Mouse (Mus musculus): ENCODE measurements around the gene Fbxw17.
A peak's percentile ranks its signal among the peaks of the same experiment; 100 is the strongest.
"Not testable (repeated sequence)": the region's sequence is repeated elsewhere in the genome, so short reads cannot be mapped to it uniquely, and the experiment has no call there.

Gene Fbxw17

DNA sequence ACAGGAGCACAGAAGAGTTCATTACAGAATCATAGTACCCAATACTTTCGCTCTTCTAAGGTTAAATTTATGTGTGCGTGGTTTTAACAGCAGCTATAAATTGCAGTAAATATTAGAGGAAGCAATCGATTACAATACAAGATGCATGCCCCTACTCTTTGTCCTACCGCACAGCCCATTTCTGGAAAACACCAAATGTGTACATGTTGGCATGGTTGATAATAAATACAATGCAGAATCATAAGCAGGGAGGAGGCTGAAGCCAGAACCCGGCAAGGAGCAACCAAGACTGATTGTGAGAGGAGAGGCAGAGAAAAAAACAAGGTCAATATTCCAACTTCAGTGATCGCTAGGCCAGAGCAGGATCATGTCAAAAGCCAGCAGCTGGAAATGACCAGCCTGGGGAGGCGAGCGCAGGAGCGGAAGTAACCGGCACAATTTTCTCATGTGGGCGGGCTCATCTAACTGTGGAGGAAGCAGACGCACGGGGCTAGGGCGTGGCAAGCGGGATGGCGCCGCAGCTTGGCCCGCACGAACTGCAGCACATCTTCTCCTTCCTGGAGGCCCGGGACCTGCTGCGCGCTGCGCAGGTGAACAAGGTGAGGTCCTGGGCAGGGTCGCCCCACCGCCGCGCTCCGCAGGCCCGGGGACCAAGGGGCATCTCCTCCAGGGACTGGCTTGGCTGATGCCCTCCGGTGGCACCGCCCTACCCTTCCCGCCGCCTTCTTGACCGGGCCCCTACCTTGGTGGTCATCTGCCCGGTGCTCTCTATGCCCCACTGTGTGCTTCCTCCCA is at the start of gene Fbxw17:
TSS of gene Fbxw17 (plus strand) at position 476 of the 795 bp plus-strand sequence.
- DNase-seq (ENCODE audit: low spot score): peak; percentile 89

DNA sequence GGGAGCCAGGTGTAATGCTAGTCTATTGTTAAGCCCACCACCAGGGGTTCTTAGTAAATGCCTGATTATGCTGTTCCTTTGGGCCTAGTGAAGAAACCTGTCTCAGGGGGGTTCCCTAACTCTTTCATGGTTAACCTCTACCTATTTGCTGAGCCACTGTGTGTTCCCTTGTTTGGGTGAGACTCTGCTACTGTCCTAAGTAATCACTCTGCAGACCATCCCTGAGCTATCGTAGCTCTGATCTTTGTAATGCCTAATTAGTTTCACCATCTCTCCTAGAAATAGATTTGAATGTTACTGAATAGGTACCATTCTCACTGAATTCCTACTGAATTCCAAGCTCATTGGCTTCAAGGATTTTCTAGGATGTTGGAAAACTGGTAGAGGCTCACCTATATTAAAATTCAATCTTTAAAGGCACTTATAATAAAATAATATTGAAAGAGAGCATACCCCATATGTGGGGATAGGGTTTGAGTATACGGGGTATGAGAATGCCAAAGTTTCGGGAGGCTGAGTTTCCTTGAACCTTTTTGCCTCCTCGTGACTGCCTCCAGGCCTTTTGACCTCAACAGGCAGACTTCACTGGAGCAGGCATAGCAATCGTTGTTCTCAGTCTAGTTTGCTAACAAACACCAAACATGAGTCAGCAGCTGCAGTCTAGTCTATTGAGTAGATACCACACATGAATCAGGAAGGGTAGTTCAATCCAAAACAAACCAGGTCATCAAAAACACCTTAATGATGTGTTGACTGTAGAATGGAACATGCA is 44.5 kb upstream of the Fbxw17 start:
- DNase-seq (ENCODE audit: low spot score): not testable (repeated sequence)

DNA sequence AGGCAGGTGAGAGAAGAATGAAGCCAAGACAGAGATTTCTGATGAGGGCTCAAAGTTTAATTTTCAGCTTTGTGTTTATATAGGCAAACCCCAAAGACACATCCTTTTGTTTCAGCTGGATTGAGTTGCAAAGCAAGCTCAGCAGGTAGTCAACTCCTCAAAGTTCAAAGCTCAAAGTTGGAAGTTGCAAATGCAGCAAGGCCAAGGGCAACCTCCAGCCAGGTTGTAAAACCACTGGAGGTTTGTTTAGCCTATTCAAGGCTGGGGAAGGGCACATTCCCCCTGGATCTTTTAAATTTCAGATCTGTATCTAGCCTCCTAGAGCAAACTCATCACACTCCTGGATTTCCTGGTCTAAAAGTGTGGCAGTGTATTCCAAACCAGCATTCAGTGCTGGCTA is 28.5 kb upstream of the Fbxw17 start:
- DNase-seq (ENCODE audit: low spot score): not testable (repeated sequence)

DNA sequence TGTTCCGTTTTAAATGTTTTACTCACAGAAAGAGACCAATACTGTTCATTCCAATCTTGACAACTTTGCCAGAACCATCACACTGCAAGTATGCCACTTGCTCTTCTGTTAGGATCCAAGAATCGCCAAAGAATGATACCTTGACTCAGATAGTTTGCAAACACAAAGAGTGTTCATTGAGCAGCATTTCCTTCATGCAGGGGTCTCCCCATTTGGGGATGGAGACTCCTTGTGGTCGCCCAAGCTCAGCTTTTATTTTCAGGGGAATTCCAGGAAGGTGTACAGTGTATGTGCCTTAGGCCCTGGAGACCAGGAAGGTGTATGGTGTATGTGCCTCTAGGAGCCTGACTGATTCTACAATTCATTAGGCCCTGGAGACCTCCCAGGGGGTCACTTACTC is 757 bp downstream of the Fbxw17 start:
- DNase-seq (ENCODE audit: low spot score): no peak

DNA sequence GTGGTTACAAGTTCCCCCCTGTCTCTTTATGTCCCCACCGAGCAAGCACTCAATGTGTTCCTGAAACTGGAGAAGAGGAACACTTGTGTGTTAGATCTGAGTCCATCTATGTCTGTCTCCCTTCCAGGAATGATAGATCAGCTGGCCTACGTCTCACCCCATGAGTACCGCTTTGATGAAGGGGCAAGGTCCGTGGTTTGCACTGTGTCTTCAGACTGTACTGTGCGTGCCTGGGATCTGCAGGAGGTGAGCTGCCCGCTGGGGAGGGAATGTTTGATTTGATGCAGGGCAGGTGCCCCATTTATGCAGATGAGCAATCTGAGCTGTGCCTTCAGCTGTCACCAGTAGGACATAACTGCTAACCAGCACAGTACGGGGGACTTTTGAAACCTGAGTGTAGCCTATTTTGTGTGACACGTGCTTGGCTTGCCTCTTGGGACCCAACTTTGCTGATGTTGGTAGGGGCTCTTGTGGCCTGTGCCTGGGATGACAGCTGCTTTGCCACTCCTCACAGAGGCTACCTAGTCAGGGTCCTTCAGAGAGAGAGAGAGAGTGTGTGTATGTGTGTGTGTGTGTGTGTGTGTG is 6.1 kb downstream of the Fbxw17 start:
- DNase-seq (ENCODE audit: low spot score): no peak

DNA sequence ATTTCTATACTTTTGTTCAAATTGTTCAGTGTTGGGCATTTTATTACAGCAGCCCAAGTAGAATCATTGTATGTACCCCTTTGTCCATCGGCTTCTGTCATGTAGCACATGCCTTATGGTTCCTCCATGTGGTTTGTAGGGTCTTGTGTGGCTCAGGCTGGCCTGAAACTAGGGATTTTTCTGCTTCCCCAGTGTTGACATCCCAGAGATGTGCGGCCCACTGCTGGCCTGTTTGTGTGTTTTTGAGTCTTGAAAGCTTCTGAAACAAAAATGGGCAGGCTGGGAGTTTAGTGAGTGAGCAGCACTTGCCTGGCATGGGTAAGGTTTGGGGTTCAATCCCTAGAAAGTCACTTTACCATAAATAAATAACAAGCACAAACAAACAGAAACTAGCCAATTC is 6.9 kb downstream of the Fbxw17 start:
- DNase-seq (ENCODE audit: low spot score): no peak

DNA sequence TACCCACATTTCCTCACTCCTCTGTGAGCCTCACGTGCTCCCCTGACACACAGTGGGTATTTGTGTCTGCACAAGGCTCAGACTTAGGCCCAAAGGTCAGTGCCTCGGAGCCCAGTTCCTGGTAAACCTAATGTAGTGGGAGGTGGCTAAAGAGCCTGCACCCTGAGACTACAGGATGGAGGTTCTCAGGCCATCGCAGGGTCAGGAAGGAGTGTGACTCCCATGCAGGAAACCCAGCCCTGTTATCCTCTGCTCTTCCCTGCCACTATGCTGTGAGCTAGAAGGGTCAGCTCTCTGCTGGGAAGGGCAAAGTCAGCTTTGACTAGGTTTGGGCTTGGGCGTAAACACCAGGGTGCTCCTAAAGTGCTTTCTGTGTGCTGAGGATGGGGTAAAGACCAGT is 9.0 kb downstream of the Fbxw17 start:
- DNase-seq (ENCODE audit: low spot score): no peak

DNA sequence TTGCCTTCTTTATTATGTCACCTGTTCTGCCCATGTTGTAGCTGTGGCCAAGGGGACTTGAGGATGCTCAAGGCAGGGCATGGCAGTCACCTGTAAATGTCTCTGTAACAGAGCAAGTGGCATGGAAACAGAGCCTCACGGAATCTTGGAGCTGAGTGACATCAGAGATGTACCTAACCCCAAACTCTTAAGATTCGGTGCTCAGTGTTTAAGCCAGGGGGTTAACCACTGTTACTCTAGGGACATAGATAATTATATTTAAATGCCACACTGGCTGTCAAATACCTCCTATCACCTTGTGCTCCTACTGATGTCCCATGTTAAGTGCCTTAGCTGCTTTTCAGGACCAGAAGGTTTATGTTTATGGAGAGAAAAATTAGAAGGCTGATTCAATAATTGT is 26.1 kb downstream of the Fbxw17 start, which contains the start of gene Gm47429:
TSS of gene Gm47429 (minus strand) at position 101 of the 400 bp plus-strand sequence.
- DNase-seq (ENCODE audit: low spot score): no peak

DNA sequence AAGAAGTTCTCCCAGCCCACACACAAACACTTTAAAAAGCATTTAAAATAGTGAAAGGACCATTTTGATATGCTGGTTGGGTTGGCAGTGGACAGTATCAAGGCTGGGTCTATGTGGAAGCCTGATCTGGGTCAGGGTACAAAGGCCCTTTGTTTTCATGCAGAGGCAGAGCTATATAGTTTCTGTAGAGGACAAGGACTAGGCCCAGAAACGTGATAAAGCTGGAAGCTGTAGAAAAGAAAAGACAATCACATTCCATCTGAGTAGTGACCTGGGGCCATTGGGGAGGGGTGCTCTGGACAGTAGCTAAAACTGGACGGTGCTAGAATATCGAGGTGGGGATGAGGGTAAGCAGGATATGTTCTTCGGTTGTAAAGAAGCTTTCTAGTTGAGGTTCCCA is 27.6 kb downstream of the Fbxw17 start:
- no peak for DNase-seq (ENCODE audit: low spot score)

DNA sequence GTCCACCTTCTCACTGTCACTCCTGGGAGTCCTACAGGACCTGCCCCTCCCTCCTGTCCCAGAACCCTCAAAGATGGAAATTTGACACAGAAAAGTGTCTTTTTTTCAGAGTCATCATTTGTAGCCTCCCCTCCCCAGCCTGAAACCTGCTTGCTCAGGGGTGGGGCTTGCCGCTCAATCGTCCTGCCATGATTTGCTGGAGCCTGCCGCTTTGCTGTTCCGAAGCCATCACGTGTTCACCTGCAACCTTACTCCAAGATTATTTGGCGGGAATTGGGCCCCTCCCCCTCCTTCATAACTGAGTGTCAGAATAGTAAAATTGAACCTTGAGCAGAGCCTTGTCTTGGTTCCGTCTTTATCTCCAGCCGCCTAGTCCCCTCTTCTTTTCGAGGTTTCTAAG is 34.6 kb downstream of the Fbxw17 start:
- DNase-seq (ENCODE audit: low spot score): not testable (repeated sequence)

DNA sequence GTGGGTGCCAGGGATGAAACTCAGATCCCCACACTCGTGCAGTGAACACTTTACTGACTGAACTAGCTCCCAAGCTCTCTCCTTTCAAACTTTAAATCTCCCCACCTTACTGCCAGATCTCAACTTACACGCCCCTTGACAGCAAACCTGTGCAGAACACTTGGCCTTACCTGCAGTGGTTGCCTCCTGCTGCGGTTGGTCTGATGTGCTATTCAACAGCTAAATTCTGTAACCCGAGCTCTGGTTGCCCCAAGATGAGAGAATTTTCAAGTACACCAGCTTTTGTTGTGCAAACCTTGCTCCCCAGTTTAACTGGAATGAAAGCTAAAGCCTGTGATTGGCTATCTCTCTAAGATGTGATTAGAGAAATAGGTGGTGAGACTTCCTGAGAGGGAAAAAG is 35.8 kb downstream of the Fbxw17 start:
- no peak for DNase-seq (ENCODE audit: low spot score)

DNA sequence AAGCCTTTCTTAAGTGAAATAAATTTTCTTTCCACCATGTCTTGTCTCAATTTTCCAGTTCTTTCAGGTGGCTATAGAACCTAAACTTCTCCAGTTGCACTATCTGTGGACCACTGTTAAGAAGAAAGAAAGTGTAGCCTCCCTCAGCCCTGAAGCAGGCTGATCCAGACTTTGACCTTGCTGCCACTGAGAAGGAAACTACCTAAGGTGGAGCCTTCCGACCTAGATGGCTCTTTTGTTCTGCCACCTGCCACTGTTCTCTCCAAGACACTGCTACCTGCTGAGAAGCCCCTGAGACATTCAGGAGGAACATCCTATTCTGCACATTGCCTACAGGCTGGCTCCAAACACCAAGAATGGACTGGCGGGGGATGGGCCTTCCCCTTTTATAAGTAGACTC is 42.8 kb downstream of the Fbxw17 start:
- not testable (repeated sequence) for DNase-seq (ENCODE audit: low spot score)

DNA sequence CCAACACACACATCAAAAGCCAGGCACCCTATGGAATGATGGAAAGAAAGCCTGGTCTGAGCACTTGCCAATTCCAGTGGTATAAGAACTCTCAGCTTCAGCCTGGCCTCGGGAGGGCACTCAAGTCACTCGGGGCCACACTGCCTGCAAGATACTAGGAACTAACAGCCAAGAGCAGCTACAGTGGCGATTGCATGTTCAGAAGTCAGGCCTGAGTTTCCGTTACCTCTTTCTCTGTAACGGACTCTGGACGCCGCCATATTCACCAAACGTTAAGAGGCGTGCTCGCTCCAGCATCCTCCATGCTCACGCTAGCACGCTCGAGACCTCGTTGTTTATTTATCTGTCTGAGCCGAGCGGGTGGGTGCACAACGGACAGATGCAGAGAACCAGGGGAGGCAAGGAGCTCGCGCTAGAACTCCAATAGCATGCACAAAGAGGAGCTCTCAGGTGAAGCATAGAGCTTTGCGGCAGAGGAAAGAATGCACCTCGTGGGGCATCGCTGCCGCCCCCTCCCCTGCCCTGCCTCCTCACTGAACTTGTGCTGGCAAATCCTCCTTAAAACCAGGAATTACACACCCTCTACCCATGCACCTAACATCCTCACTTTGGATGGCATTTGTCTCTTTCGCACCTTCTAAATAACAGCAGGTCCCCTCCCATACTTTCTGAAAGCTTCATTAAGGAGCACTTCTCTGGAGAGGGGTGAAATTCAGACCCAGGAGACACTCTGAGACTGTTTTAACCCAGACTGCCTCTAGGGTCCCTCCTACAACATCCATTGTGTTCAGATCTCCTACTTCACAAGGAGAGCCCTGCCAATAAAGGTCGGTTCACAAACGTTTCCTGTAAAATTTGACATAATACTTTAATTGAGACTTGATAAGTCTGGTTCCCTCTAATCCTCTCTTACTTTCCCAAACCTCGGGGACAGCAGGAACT is 47.2 kb downstream of the Fbxw17 start:
- DNase-seq (ENCODE audit: low spot score): peak; percentile 13

DNA sequence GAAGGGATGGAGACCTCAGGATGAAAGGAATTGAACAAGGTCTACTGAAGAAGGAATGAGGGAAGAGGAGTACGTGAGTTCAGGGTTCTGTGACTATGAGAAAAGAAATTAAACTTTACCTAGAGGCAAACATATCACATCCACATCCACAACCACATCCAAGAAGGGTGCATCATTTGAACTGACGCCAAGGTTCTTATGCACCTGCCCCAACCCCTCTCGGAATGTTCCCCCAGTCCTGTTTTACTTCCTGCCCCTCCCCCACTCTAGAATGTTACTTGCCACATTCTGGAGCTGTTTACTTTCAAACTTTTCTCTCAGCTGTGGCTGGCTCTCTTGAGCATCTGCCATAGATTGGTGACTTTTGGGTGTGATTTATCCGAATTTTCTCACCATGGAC is 49.3 kb downstream of the Fbxw17 start, which contains the start of gene Nutm2:
TSS of gene Nutm2 (plus strand) at position 301 of the 400 bp plus-strand sequence.
- no peak for DNase-seq (ENCODE audit: low spot score)
